In the genomic region with DNA sequence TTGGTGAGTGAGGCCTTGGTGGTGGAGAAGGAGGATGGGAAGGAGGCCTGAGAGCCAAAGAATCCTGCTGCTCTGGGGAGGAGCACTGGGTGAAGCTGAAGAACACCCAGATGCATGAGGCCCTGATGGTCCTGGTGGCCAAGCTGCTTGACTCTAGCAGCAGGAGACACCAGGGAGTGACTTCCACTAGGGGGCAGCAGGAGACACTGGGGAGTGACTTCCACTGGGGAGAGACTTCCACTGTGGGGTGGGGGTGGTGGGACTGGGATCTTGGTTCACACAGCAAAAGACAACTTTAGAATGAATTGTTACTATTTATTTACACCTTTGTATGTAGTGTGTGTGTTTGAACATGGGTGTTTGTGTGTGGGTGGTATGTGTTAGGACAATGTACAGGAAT, we compare ENCODE assay signal across 8 mouse cellular contexts. TPM values are rescaled to one million over a fixed set of nuclear protein-coding genes. Genes with fewer than 3 reads are reported as not detected.
DNase-seq lines count a peak whose midpoint lies in the region; ATAC-seq and TF ChIP-seq lines count a peak whose summit lies in the region.

No protein-coding gene starts in this region.

- H3K9me3 ChIP-seq in forebrain, embryonic 14.5 days (replicated peaks; ENCODE audit: control insufficient read depth, low read length): no peaks in the 10 kb centered on the region
- no peaks in the 10 kb centered on the region for H3K9me3 ChIP-seq in forebrain, embryonic 16.5 days (ENCODE audit: control insufficient read depth, low read length)
- no peaks in the 10 kb centered on the region for H3K9me3 ChIP-seq in midbrain, embryonic 14.5 days (ENCODE audit: control insufficient read depth, low read length)
- H3K9me3 ChIP-seq in midbrain, embryonic 16.5 days (replicated peaks; ENCODE audit: control insufficient read depth, low read length, poor library complexity, severe bottlenecking): no peaks in the 10 kb centered on the region
- H3K9me3 ChIP-seq in forebrain, embryonic 13.5 days (replicated peaks): no peaks in the 10 kb centered on the region

- no peak for TF ChIP-seq POLR2A in cortical plate, adult 2 months (IDR thresholded peaks at IDR 0.05; ENCODE audit: extremely low read depth, insufficient read depth, low read length)
- no peak for TF ChIP-seq POLR2A in lung, adult 2 months (IDR thresholded peaks at IDR 0.05; ENCODE audit: borderline replicate concordance, extremely low read depth, low read depth, low read length)

- H3K4me1 ChIP-seq in forebrain, embryonic 14.5 days (ENCODE audit: control insufficient read depth, insufficient read depth, low read length): peaks cover 12% of the 10 kb centered on the region
- H3K4me1 ChIP-seq in forebrain, embryonic 16.5 days (replicated peaks; ENCODE audit: control insufficient read depth, insufficient read depth, low read length): peaks cover 21% of the 10 kb centered on the region
- H3K4me1 ChIP-seq in midbrain, embryonic 14.5 days (ENCODE audit: control insufficient read depth, insufficient read depth, low read length): no peaks in the 10 kb centered on the region
- no peaks in the 10 kb centered on the region; the same call in 1 of the 2 replicates for H3K4me1 ChIP-seq in midbrain, embryonic 16.5 days (ENCODE audit: control insufficient read depth, insufficient read depth, low read length)
- H3K4me1 ChIP-seq in cortical plate, adult 2 months (ENCODE audit: control insufficient read depth, insufficient read depth, low read length): no peaks in the 10 kb centered on the region; the same call in 1 of the 2 replicates
- H3K4me1 ChIP-seq in lung, adult 2 months (ENCODE audit: control insufficient read depth, insufficient read depth, low read length): no peaks in the 10 kb centered on the region
- H3K4me1 ChIP-seq in forebrain, embryonic 13.5 days: peaks cover 33% of the 10 kb centered on the region

- H3K27me3 ChIP-seq in forebrain, embryonic 14.5 days (replicated peaks; ENCODE audit: control insufficient read depth, insufficient read depth, low read length): no peaks in the 10 kb centered on the region
- H3K27me3 ChIP-seq in forebrain, embryonic 16.5 days (replicated peaks; ENCODE audit: control insufficient read depth, insufficient read depth, low read length): no peaks in the 10 kb centered on the region
- no peaks in the 10 kb centered on the region for H3K27me3 ChIP-seq in midbrain, embryonic 14.5 days (ENCODE audit: control insufficient read depth, insufficient read depth, low read length)
- H3K27me3 ChIP-seq in midbrain, embryonic 16.5 days (ENCODE audit: control insufficient read depth, insufficient read depth, low read depth, low read length): no peaks in the 10 kb centered on the region
- no peaks in the 10 kb centered on the region for H3K27me3 ChIP-seq in forebrain, embryonic 13.5 days

- no peak overlapping the region for H3K4me2 ChIP-seq in forebrain, embryonic 14.5 days (ENCODE audit: low read length)
- no peak overlapping the region for H3K4me2 ChIP-seq in forebrain, embryonic 16.5 days (ENCODE audit: low read length)
- no peak overlapping the region for H3K4me2 ChIP-seq in midbrain, embryonic 14.5 days (ENCODE audit: low read length)
- H3K4me2 ChIP-seq in midbrain, embryonic 16.5 days (ENCODE audit: low read length): no peak overlapping the region
- no peak overlapping the region for H3K4me2 ChIP-seq in forebrain, embryonic 13.5 days

- no peak for ATAC-seq in forebrain, embryonic 14.5 days
- no peak for ATAC-seq in forebrain, embryonic 16.5 days
- no peak for ATAC-seq in midbrain, embryonic 14.5 days (ENCODE audit: low FRiP score, low TSS enrichment)
- ATAC-seq in midbrain, embryonic 16.5 days: no peak
- ATAC-seq in forebrain, embryonic 13.5 days: no peak

- H3K9ac ChIP-seq in forebrain, embryonic 14.5 days (ENCODE audit: low read length): no peak overlapping the region
- H3K9ac ChIP-seq in forebrain, embryonic 16.5 days (replicated peaks; ENCODE audit: low read depth, low read length): no peak overlapping the region
- H3K9ac ChIP-seq in midbrain, embryonic 14.5 days (replicated peaks; ENCODE audit: low read length): no peak overlapping the region
- H3K9ac ChIP-seq in midbrain, embryonic 16.5 days (ENCODE audit: low read depth, low read length): no peak overlapping the region
- H3K9ac ChIP-seq in forebrain, embryonic 13.5 days: no peak overlapping the region

- peaks cover 37% of the 10 kb centered on the region for H3K36me3 ChIP-seq in forebrain, embryonic 14.5 days (ENCODE audit: control insufficient read depth, insufficient read depth, low read length)
- H3K36me3 ChIP-seq in forebrain, embryonic 16.5 days (ENCODE audit: control insufficient read depth, insufficient read depth): no peaks in the 10 kb centered on the region
- H3K36me3 ChIP-seq in midbrain, embryonic 14.5 days (ENCODE audit: control insufficient read depth, insufficient read depth, low read length): peaks cover 5% of the 10 kb centered on the region; the same call in 1 of the 2 replicates
- no peaks in the 10 kb centered on the region for H3K36me3 ChIP-seq in midbrain, embryonic 16.5 days (ENCODE audit: control insufficient read depth, insufficient read depth, low read length)
- H3K36me3 ChIP-seq in forebrain, embryonic 13.5 days (ENCODE audit: poor library complexity, severe bottlenecking): peaks cover 52% of the 10 kb centered on the region

- H3K27ac ChIP-seq in forebrain, embryonic 14.5 days (ENCODE audit: low read depth, low read length): no peak overlapping the region
- H3K27ac ChIP-seq in forebrain, embryonic 16.5 days (ENCODE audit: low read length): no peak overlapping the region
- H3K27ac ChIP-seq in midbrain, embryonic 14.5 days (replicated peaks; ENCODE audit: low read depth, low read length): no peak overlapping the region
- no peak overlapping the region for H3K27ac ChIP-seq in midbrain, embryonic 16.5 days (ENCODE audit: low read length)
- no peak overlapping the region for H3K27ac ChIP-seq in cortical plate, adult 2 months (ENCODE audit: insufficient read depth, low read length)
- H3K27ac ChIP-seq in forebrain, embryonic 13.5 days: no peak overlapping the region

- TF ChIP-seq CTCF in cortical plate, adult 2 months (IDR thresholded peaks at IDR 0.05; ENCODE audit: extremely low read depth, insufficient read depth, low read length): peak; percentile 37
- peak; percentile 61 for TF ChIP-seq CTCF in lung, adult 2 months (IDR thresholded peaks at IDR 0.05; ENCODE audit: insufficient read depth, low read length)

- peak; percentile 22 for DNase-seq in forebrain, embryonic 14.5 days (ENCODE audit: low spot score)
- DNase-seq in midbrain, embryonic 14.5 days: peak; percentile 33
- DNase-seq in lung, adult 2 months: peak; percentile 43
- DNase-seq in thymus, postnatal 10 days (ENCODE audit: low spot score in 2 of 2): peak; percentile 44 to 83

- no peak overlapping the region for H3K4me3 ChIP-seq in forebrain, embryonic 14.5 days (ENCODE audit: low read depth, low read length)
- no peak overlapping the region for H3K4me3 ChIP-seq in forebrain, embryonic 16.5 days (replicated peaks; ENCODE audit: low read length)
- H3K4me3 ChIP-seq in midbrain, embryonic 14.5 days (replicated peaks; ENCODE audit: low read depth, low read length): no peak overlapping the region
- H3K4me3 ChIP-seq in midbrain, embryonic 16.5 days (ENCODE audit: low read depth, low read length): no peak overlapping the region
- H3K4me3 ChIP-seq in cortical plate, adult 2 months (ENCODE audit: insufficient read depth, low read length): no peak overlapping the region
- H3K4me3 ChIP-seq in lung, adult 2 months (replicated peaks; ENCODE audit: extremely low read depth, low read depth, low read length): no peak overlapping the region
- H3K4me3 ChIP-seq in forebrain, embryonic 13.5 days: no peak overlapping the region

RNA-seq across cellular contexts. Expression of a gene that starts 9.1 kb away (rescaled TPM):
- 47.8 and 49.8 TPM in 2 replicates for polyA plus RNA-seq in forebrain, embryonic 14.5 days (2014; fragmentation: Nextera tagmentation; extraction: Ambion mirVana)
- polyA plus RNA-seq in forebrain, embryonic 16.5 days (2015; fragmentation: Nextera tagmentation; extraction: Ambion mirVana): 67.8 and 69.2 TPM in 2 replicates
- polyA plus RNA-seq in midbrain, embryonic 14.5 days (2014; fragmentation: Nextera tagmentation; extraction: Ambion mirVana): 48.2 and 59.9 TPM in 2 replicates
- polyA plus RNA-seq in midbrain, embryonic 16.5 days (2015; fragmentation: Nextera tagmentation; extraction: Ambion mirVana): 63.9 and 68.0 TPM in 2 replicates
- polyA plus RNA-seq in cortical plate, adult 2 months (2012; rRNA removed): 34.1 and 41.9 TPM in 2 replicates
- 31.6 and 35.1 TPM in 2 replicates for polyA plus RNA-seq in lung, adult 2 months (2012; rRNA removed)
- 101 and 103 TPM in 2 replicates for polyA plus RNA-seq in forebrain, embryonic 13.5 days (2015; fragmentation: Nextera tagmentation; extraction: Ambion mirVana)

RNA-seq across cellular contexts. Expression of a gene that starts 15.2 kb away (rescaled TPM):
- polyA plus RNA-seq in forebrain, embryonic 14.5 days (2014; fragmentation: Nextera tagmentation; extraction: Ambion mirVana): 53.4 and 66.3 TPM in 2 replicates
- 42.9 and 45.9 TPM in 2 replicates for polyA plus RNA-seq in forebrain, embryonic 16.5 days (2015; fragmentation: Nextera tagmentation; extraction: Ambion mirVana)
- 24.2 and 34.7 TPM in 2 replicates for polyA plus RNA-seq in midbrain, embryonic 14.5 days (2014; fragmentation: Nextera tagmentation; extraction: Ambion mirVana)
- polyA plus RNA-seq in midbrain, embryonic 16.5 days (2015; fragmentation: Nextera tagmentation; extraction: Ambion mirVana): 27.0 and 28.3 TPM in 2 replicates
- polyA plus RNA-seq in cortical plate, adult 2 months (2012; rRNA removed): 7.5 and 10.1 TPM in 2 replicates
- 3.5 and 9.0 TPM in 2 replicates for polyA plus RNA-seq in lung, adult 2 months (2012; rRNA removed)
- polyA plus RNA-seq in forebrain, embryonic 13.5 days (2015; fragmentation: Nextera tagmentation; extraction: Ambion mirVana): 68.7 and 74.8 TPM in 2 replicates
